ENCODE assay signal across 15 mouse cellular contexts in genomic region chr10:53157740-53158139, GRCm38 (mm10).
"Had no signal": no experiment of that assay in that cellular context is flagged by ENCODE, and none has a peak within 500 bp of the region (broad histone marks: within the 10 kb centered on the region; RNA-seq: fewer than 3 reads in every experiment).

No protein-coding gene starts in this region.

- H3K4me1 ChIP-seq: liver, embryonic 13.5 days; neural tube, embryonic 15.5 days had no signal

- H3K36me3 ChIP-seq: limb, embryonic 12.5 days; liver, embryonic 13.5 days; neural tube, embryonic 15.5 days had no signal

- DNase-seq: kidney, adult 8-10 months; kidney, postnatal 36 days; liver; liver, embryonic 13.5 days; liver, postnatal 0 days; midbrain, embryonic 14.5 days; right cerebral cortex, adult 18-20 months; thymus, postnatal 36 days had no signal

- H3K4me3 ChIP-seq: layer of hippocampus, adult 2 months; limb, embryonic 12.5 days; liver, embryonic 13.5 days; myocyte; neural tube, embryonic 15.5 days had no signal

- ATAC-seq: hindbrain, embryonic 16.5 days; inflammation-experienced regulatory T-cells, adult 6 months; liver, postnatal 0 days had no signal

- H3K9ac ChIP-seq: limb, embryonic 12.5 days; liver, embryonic 13.5 days; liver, postnatal 0 days; neural tube, embryonic 15.5 days had no signal

- H3K27me3 ChIP-seq: limb, embryonic 12.5 days; liver, embryonic 13.5 days; neural tube, embryonic 15.5 days had no signal

- H3K4me2 ChIP-seq: limb, embryonic 12.5 days; liver, embryonic 13.5 days; neural tube, embryonic 15.5 days had no signal

- H3K9me3 ChIP-seq: limb, embryonic 12.5 days; liver, embryonic 13.5 days; neural tube, embryonic 15.5 days had no signal

- H3K27ac ChIP-seq: kidney, postnatal 0 days; layer of hippocampus, adult 2 months; limb, embryonic 12.5 days; liver, embryonic 13.5 days; neural tube, embryonic 15.5 days had no signal
